ENCODE assay signal across 8 mouse cellular contexts in genomic region chr3:59059022-59059541, GRCm38 (mm10). TPM values are rescaled to one million over a fixed set of nuclear protein-coding genes. Genes with fewer than 3 reads are reported as not detected.
DNase-seq lines count a peak whose midpoint lies in the region; ATAC-seq lines count a peak whose summit lies in the region.

No protein-coding gene starts in this region.

- H3K4me2 ChIP-seq in intestine, embryonic 14.5 days (ENCODE audit: low read length), result peak overlapping the region; percentile 33

- ATAC-seq in intestine, embryonic 14.5 days (replicated peaks; ENCODE audit: low FRiP score, low TSS enrichment, low read depth), result peak; percentile 68; the same call in 1 of the 2 replicates
- ATAC-seq in megakaryocyte progenitor cell, adult 5-6 weeks (replicated peaks; ENCODE audit: poor library complexity), result peak; percentile 72

- H3K4me3 ChIP-seq in intestine, embryonic 14.5 days (ENCODE audit: low read depth, low read length), result no peak overlapping the region

- no peaks in the 10 kb centered on the region for H3K9me3 ChIP-seq in intestine, embryonic 14.5 days (ENCODE audit: control insufficient read depth, low read length)

- no peaks in the 10 kb centered on the region for H3K27me3 ChIP-seq in intestine, embryonic 14.5 days (replicated peaks; ENCODE audit: control insufficient read depth, insufficient read depth, low read length)

- H3K9ac ChIP-seq in intestine, embryonic 14.5 days (ENCODE audit: low read length), result no peak overlapping the region

- no peak overlapping the region for H3K27ac ChIP-seq in intestine, embryonic 14.5 days (ENCODE audit: low read depth)

- H3K36me3 ChIP-seq in intestine, embryonic 14.5 days (ENCODE audit: control insufficient read depth, insufficient read depth, low read length), result no peaks in the 10 kb centered on the region

- DNase-seq in urinary bladder, postnatal 14 days (ENCODE audit: low spot score), result peak; percentile 57
- no peak for DNase-seq in urinary bladder, adult 2 months (ENCODE audit: low spot score)
- peak; percentile 94 for DNase-seq in embryo, embryonic 10.5 days (ENCODE audit: low spot score)
- DNase-seq in gastrocnemius, postnatal 10 days, result peak; percentile 36
- DNase-seq in intestine, embryonic 14.5 days (ENCODE audit: low spot score), result peak; percentile 78
- DNase-seq in left cerebral cortex, adult 9 months (ENCODE audit: low spot score in 2 of 2), result peak; percentile 18 to 84
- peak; percentile 49 to 56 for DNase-seq in right cerebral cortex, postnatal 36 days (ENCODE audit: low spot score in 2 of 2)

- 0 out of 2 replicates have a peak, but pooled peaks cover 4% of the 10 kb centered on the region for H3K4me1 ChIP-seq in intestine, embryonic 14.5 days (replicated peaks; ENCODE audit: control insufficient read depth, insufficient read depth, low read length)

- WGBS in intestine, embryonic 14.5 days, result 2% methylated on average over 7 of the region's 7 CpGs

RNA-seq across cellular contexts. Expression of gene Gpr171, which starts 42.5 kb away (rescaled TPM):
- 0.51 and 0.56 TPM in 2 replicates for polyA plus RNA-seq in urinary bladder, adult 2 months (2012; rRNA removed)
- under 1 TPM in 1 of 2 experiments, not detected in 1; 0.09 TPM for total RNA-seq in gastrocnemius, postnatal 10 days (2021)
- polyA plus RNA-seq in intestine, embryonic 14.5 days (2014; fragmentation: Nextera tagmentation; extraction: Ambion mirVana), result 1.1 and 1.2 TPM in 2 replicates
- 24.3 and 26.9 TPM in 2 replicates for total RNA-seq in megakaryocyte progenitor cell, adult 5-6 weeks (2015)
- 23.1 and 31.9 TPM in 2 replicates for total RNA-seq in megakaryocyte progenitor cell, adult 5-6 weeks (2017)

RNA-seq across cellular contexts. Expression of gene Med12l, which starts 53.5 kb away (rescaled TPM):
- polyA plus RNA-seq in urinary bladder, adult 2 months (2012; rRNA removed), result 1.4 and 1.5 TPM in 2 replicates
- 1 to 10 TPM; 2.7 to 3.0 TPM for total RNA-seq in gastrocnemius, postnatal 10 days (2021)
- polyA plus RNA-seq in intestine, embryonic 14.5 days (2014; fragmentation: Nextera tagmentation; extraction: Ambion mirVana), result 2.4 TPM in 2 replicates
- 1.2 and 1.8 TPM in 2 replicates for total RNA-seq in megakaryocyte progenitor cell, adult 5-6 weeks (2015)
- total RNA-seq in megakaryocyte progenitor cell, adult 5-6 weeks (2017), result 1.2 and 1.8 TPM in 2 replicates

Comparison
In these comparisons a context has a peak if more than half of its experiments do, and no peak if none do; other contexts are left out.
1. RNA of gene Gpr171, which starts 42.5 kb away (total RNA-seq): 23.1 to 31.9 TPM in megakaryocyte progenitor cell, adult 5-6 weeks; 0.09 TPM in gastrocnemius, postnatal 10 days; every median in the first group is over 10 times any median in the second.